Mouse (Mus musculus): ENCODE results near the gene Alkbh3.

- no peak for TF ChIP-seq SMC3 (IDR thresholded peaks at IDR 0.05; ENCODE audit: low read depth, low read length)
- no peak for TF ChIP-seq CTCF (IDR thresholded peaks at IDR 0.05 in 2 of 3, conservative IDR thresholded peaks at IDR 0.05 in 1 of 3; ENCODE audit: control insufficient read depth in 1 of 3, insufficient read depth in 1 of 3, low read depth in 2 of 3, low read length in 3 of 3, poor library complexity in 1 of 3, severe bottlenecking in 1 of 3)
- TF ChIP-seq ZNF384 (IDR thresholded peaks at IDR 0.05; ENCODE audit: low read depth, low read length) = no peak
- TF ChIP-seq TAL1 (IDR thresholded peaks at IDR 0.05; ENCODE audit: low read length) = no peak
- TF ChIP-seq MAX (IDR thresholded peaks at IDR 0.05; ENCODE audit: low read length) = no peak
- no peak for TF ChIP-seq ZC3H11A (IDR thresholded peaks at IDR 0.05; ENCODE audit: low read depth, low read length)
- TF ChIP-seq CHD1 (IDR thresholded peaks at IDR 0.05; ENCODE audit: low read depth, low read length) = no peak
- no peak for TF ChIP-seq EP300 (IDR thresholded peaks at IDR 0.05; ENCODE audit: low read depth in 1 of 2, low read length in 2 of 2)
- TF ChIP-seq RCOR1 (IDR thresholded peaks at IDR 0.05; ENCODE audit: low read depth, low read length) = no peak
- no peak for TF ChIP-seq POLR2AphosphoS5 (IDR thresholded peaks at IDR 0.05; ENCODE audit: borderline replicate concordance, low read depth, low read length)
- no peak for TF ChIP-seq USF1 (IDR thresholded peaks at IDR 0.05; ENCODE audit: low read depth, low read length)
- TF ChIP-seq JUND (IDR thresholded peaks at IDR 0.05; ENCODE audit: low read depth, low read length) = no peak
- no peak for TF ChIP-seq GABPA (IDR thresholded peaks at IDR 0.05; ENCODE audit: low read depth, low read length)
- no peak for TF ChIP-seq ELF1 (IDR thresholded peaks at IDR 0.05; ENCODE audit: low read depth, low read length)
Observed at GRCm38 (mm10) chr2:93956331-93956801, 54.2 kb downstream of the Alkbh3 start.

All from MEL (cell line).